Mouse (Mus musculus) limb, embryonic 14.5 days (tissue): Measurements from ENCODE around the gene Slc4a5. TPM values are rescaled to one million over a fixed set of nuclear protein-coding genes. Genes with fewer than 3 reads are reported as not detected.
A peak's percentile ranks its signal among the peaks of the same experiment; 100 is the strongest.

Experiments
- ATAC-seq: fragments of 200-750 bp; cut with Nextera tagmentation; 2 replicates; pipeline ENCODE4 v1.8.0; 2017; ENCODE audit warnings: low read depth, moderate number of reproducible peaks, moderate TSS enrichment; ENCODE audit not compliant: low FRiP score
- DNase-seq: peaks from one replicate; pipeline ENCODE4 v3.0.0-alpha.2; 2015; ENCODE audit warnings: low spot score
- H3K27ac ChIP-seq: fragments of 300-500 bp; sonication (generic); replicated peaks from 2 replicates; pipeline ENCODE4 v1.5.1; 2014; ENCODE audit warnings: low read depth, mild to moderate bottlenecking, low read length, moderate library complexity, mixed read lengths
- H3K27me3 ChIP-seq: fragments of 300-500 bp; sonication (generic); 2 replicates; pipeline ENCODE4 v1.6.1; 2014; ENCODE audit warnings: low read length, mixed read lengths; ENCODE audit not compliant: control insufficient read depth, insufficient read depth
- H3K36me3 ChIP-seq: fragments of 300-500 bp; sonication (generic); 2 replicates; pipeline ENCODE4 v1.6.1; 2014; ENCODE audit warnings: mild to moderate bottlenecking, low read length, moderate library complexity, mixed read lengths; ENCODE audit not compliant: control insufficient read depth, insufficient read depth
- H3K4me1 ChIP-seq: fragments of 300-500 bp; sonication (generic); 2 replicates; pipeline ENCODE4 v1.6.1; 2014; ENCODE audit warnings: antibody characterized with exemption, low read length, mixed read lengths; ENCODE audit not compliant: control insufficient read depth, insufficient read depth
- H3K4me2 ChIP-seq: fragments of 300-500 bp; sonication (generic); replicated peaks from 2 replicates; pipeline ENCODE4 v1.6.1; 2014; ENCODE audit warnings: low read depth, mild to moderate bottlenecking, low read length, moderate library complexity; ENCODE audit not compliant: severe bottlenecking
- H3K4me3 ChIP-seq: fragments of 300-500 bp; sonication (generic); replicated peaks from 2 replicates; pipeline ENCODE4 v1.5.1; 2014; ENCODE audit warnings: low read length
- H3K9ac ChIP-seq: fragments of 300-500 bp; sonication (generic); 2 replicates; pipeline ENCODE4 v1.6.1; 2014; ENCODE audit warnings: mild to moderate bottlenecking, low read depth, low read length, moderate library complexity; ENCODE audit not compliant: severe bottlenecking
- H3K9me3 ChIP-seq: fragments of 300-500 bp; sonication (generic); 2 replicates; pipeline ENCODE4 v1.6.1; 2016; ENCODE audit warnings: low read length; ENCODE audit not compliant: control insufficient read depth
- POLR2A ChIP-seq: fragments of 200-500 bp; IDR thresholded peaks from 2 replicates; pipeline ENCODE4 v1.8.0; 2012; ENCODE audit warnings: inconsistent platforms, mild to moderate bottlenecking, moderate library complexity, borderline replicate concordance; ENCODE audit not compliant: insufficient read depth, insufficient read length; ENCODE audit errors: extremely low read depth
- WGBS: fragments of 180-500 bp; shearing (Covaris S2); extraction: QIAGEN DNeasy Blood & Tissue Kit; methylation state at CpG from one replicate; pipeline ENCODE4 v1.1.7; 2014; 5-methylcytosine and 5-hydroxymethylcytosine counted together
- polyA plus RNA-seq, 2 experiments: library from polyadenylated mRNA; depleted of rRNA in 1 of 2; stranded (reverse) in 1 of 2; unstranded in 1 of 2; fragments of >200 nt; fragmentation: Nextera tagmentation in 1 of 2; extraction: Ambion mirVana in 1 of 2; gene quantifications; 2 replicates each; pipeline versions ENCODE4 v1.2.1 to v1.2.3; 2012 to 2014

Slc4a5 gene
- polyA plus RNA-seq, 2 experiments: 0.13 to 0.25 TPM

GRCm38 (mm10) chr6:83231486-83231885, 11.9 kb downstream of the Slc4a5 start:
- 37% methylated on average over 2 of the region's 2 CpGs for WGBS
- no peaks in the 10 kb centered on the region for H3K36me3 ChIP-seq
- peaks cover 10% of the 10 kb centered on the region for H3K4me1 ChIP-seq
- ATAC-seq (no peak), DNase-seq (no peak)
- H3K27me3 ChIP-seq: no peaks in the 10 kb centered on the region
- H3K9me3 ChIP-seq: no peaks in the 10 kb centered on the region
- no peak overlapping the region for H3K9ac ChIP-seq
- TF ChIP-seq POLR2A: no peak
- H3K4me2 ChIP-seq: no peak overlapping the region
- H3K27ac ChIP-seq: no peak overlapping the region
- H3K4me3 ChIP-seq: no peak overlapping the region

- H3K9ac ChIP-seq: no peak overlapping the region
- peaks cover 16% of the 10 kb centered on the region for H3K4me1 ChIP-seq
- no peaks in the 10 kb centered on the region for H3K36me3 ChIP-seq
- no peak for DNase-seq
- H3K4me2 ChIP-seq: no peak overlapping the region
- no peak for ATAC-seq
- 88% methylated on average over 4 of the region's 4 CpGs for WGBS
- no peaks in the 10 kb centered on the region for H3K9me3 ChIP-seq
- no peak overlapping the region for H3K27ac ChIP-seq
- no peak overlapping the region for H3K4me3 ChIP-seq
- no peaks in the 10 kb centered on the region for H3K27me3 ChIP-seq
- TF ChIP-seq POLR2A: no peak
Observed at GRCm38 (mm10) chr6:83233306-83233705, 13.7 kb downstream of the Slc4a5 start.

- no peak overlapping the region for H3K27ac ChIP-seq
- no peak for DNase-seq
- WGBS: 6% methylated on average over 14 of the region's 14 CpGs
Observed at GRCm38 (mm10) chr6:83234280-83234741, 14.7 kb downstream of the Slc4a5 start.

GRCm38 (mm10) chr6:83237123-83237522, 17.5 kb downstream of the Slc4a5 start:
- no peaks in the 10 kb centered on the region for H3K27me3 ChIP-seq
- H3K9ac ChIP-seq: no peak overlapping the region; the same call in 1 of the 2 replicates
- TF ChIP-seq POLR2A: no peak
- ATAC-seq: 0 out of 2 replicates have a peak, but pooled peaks have one; percentile 41
- no peak overlapping the region; the same call in 1 of the 2 replicates for H3K4me3 ChIP-seq
- peaks cover 16% of the 10 kb centered on the region for H3K4me1 ChIP-seq
- no peaks in the 10 kb centered on the region for H3K9me3 ChIP-seq
- DNase-seq: no peak
- H3K4me2 ChIP-seq: peak overlapping the region; percentile 39
- no peak overlapping the region for H3K27ac ChIP-seq
- 3% methylated on average over 6 of the region's 9 CpGs for WGBS
- no peaks in the 10 kb centered on the region for H3K36me3 ChIP-seq

More at GRCm38 (mm10) chr6:83234280-83234741, 14.7 kb downstream of the Slc4a5 start:
- Histone ChIP-seq H3K36me3 (no peaks in the 10 kb centered on the region), H3K9me3 (no peaks in the 10 kb centered on the region), H3K27me3 (no peaks in the 10 kb centered on the region), H3K9ac (peak overlapping the region; percentile 40; the same call in 1 of the 2 replicates), H3K4me3 (peak overlapping the region; percentile 10; the same call in 1 of the 2 replicates), H3K4me2 (peak overlapping the region; percentile 36), H3K4me1 (peaks cover 16% of the 10 kb centered on the region)
- ATAC-seq: no peak
- no peak for TF ChIP-seq POLR2A

GRCm38 (mm10) chr6:83244422-83245061, 24.9 kb downstream of the Slc4a5 start:
- no peaks in the 10 kb centered on the region for H3K9me3 ChIP-seq
- DNase-seq: no peak
- no peak overlapping the region for H3K4me3 ChIP-seq
- H3K27ac ChIP-seq: no peak overlapping the region
- no peaks in the 10 kb centered on the region for H3K27me3 ChIP-seq
- no peak for ATAC-seq
- H3K4me2 ChIP-seq: no peak overlapping the region
- 14% methylated on average over 10 of the region's 10 CpGs for WGBS
- TF ChIP-seq POLR2A: no peak
- peaks cover 13% of the 10 kb centered on the region for H3K4me1 ChIP-seq
- H3K36me3 ChIP-seq: no peaks in the 10 kb centered on the region
- H3K9ac ChIP-seq: no peak overlapping the region

GRCm38 (mm10) chr6:83245134-83245533, 25.5 kb downstream of the Slc4a5 start:
- Histone ChIP-seq H3K27me3 (no peaks in the 10 kb centered on the region), H3K4me2 (no peak overlapping the region), H3K4me3 (no peak overlapping the region), H3K36me3 (no peaks in the 10 kb centered on the region), H3K9me3 (no peaks in the 10 kb centered on the region), H3K4me1 (peaks cover 13% of the 10 kb centered on the region), H3K9ac (no peak overlapping the region), H3K27ac (no peak overlapping the region)
- no peak for TF ChIP-seq POLR2A
- peak; percentile 67; the same call in 1 of the 2 replicates for ATAC-seq
- peak; percentile 45 for DNase-seq
- 43% methylated on average over 6 of the region's 6 CpGs for WGBS
